Mouse (Mus musculus): ENCODE measurements around the gene Ppl.

GRCm38 (mm10) chr16:5136505-5136904 is 4.3 kb upstream of the Ppl start:
- TF ChIP-seq CTCF (IDR thresholded peaks at IDR 0.05; ENCODE audit: borderline replicate concordance, extremely low read depth, insufficient read depth, insufficient read length) (no peak), POLR2A (IDR thresholded peaks at IDR 0.05; ENCODE audit: borderline replicate concordance, extremely low read depth, insufficient read depth, insufficient read length, poor library complexity, severe bottlenecking) (no peak)

All from brain, embryonic 14.5 days (tissue).